In genomic region chr11:101055418-101055817, GRCm38 (mm10) we compare ENCODE assay signal across 16 mouse cellular contexts. TPM values are rescaled to one million over a fixed set of nuclear protein-coding genes. Genes with fewer than 3 reads are reported as not detected.
A peak's percentile ranks its signal among the peaks of the same experiment; 100 is the strongest.
DNase-seq lines count a peak whose midpoint lies in the region; ATAC-seq and TF ChIP-seq lines count a peak whose summit lies in the region.
"Had no signal": no experiment of that assay in that cellular context is flagged by ENCODE, and none has a peak within 500 bp of the region (broad histone marks: within the 10 kb centered on the region; RNA-seq: fewer than 3 reads in every experiment).

No protein-coding gene starts in this region.

- peaks cover 57% of the 10 kb centered on the region for H3K4me1 ChIP-seq in heart, embryonic 10.5 days
- peaks cover 47% of the 10 kb centered on the region for H3K4me1 ChIP-seq in heart, embryonic 11.5 days (ENCODE audit: control insufficient read depth, insufficient read depth, low read length)
- H3K4me1 ChIP-seq in kidney, postnatal 0 days (replicated peaks; ENCODE audit: insufficient read depth, low read length), result peaks cover 7% of the 10 kb centered on the region; the same call in 1 of the 2 replicates
- H3K4me1 ChIP-seq in kidney, embryonic 15.5 days, result peaks cover 34% of the 10 kb centered on the region
- peaks cover 5 to 14% of the 10 kb centered on the region in 2 experiments; a peak in 3 of 4 replicates for H3K4me1 ChIP-seq in ES-E14 (ENCODE audit: control insufficient read depth in 2 of 2, insufficient read depth in 2 of 2, low read length in 2 of 2, poor library complexity in 1 of 2)
- H3K4me1 ChIP-seq: hindbrain, embryonic 12.5 days had no signal

- H3K36me3 ChIP-seq in heart, embryonic 10.5 days, result peaks cover 64% of the 10 kb centered on the region
- H3K36me3 ChIP-seq in heart, embryonic 11.5 days (ENCODE audit: control insufficient read depth, insufficient read depth, low read length), result peaks cover 21% of the 10 kb centered on the region
- H3K36me3 ChIP-seq in kidney, postnatal 0 days (ENCODE audit: insufficient read depth, low read length), result peaks cover 7% of the 10 kb centered on the region
- H3K36me3 ChIP-seq in kidney, embryonic 15.5 days, result peaks cover 41% of the 10 kb centered on the region
- no peaks in the 10 kb centered on the region; the same call in 1 of the 2 replicates for H3K36me3 ChIP-seq in ES-E14 (ENCODE audit: control insufficient read depth, insufficient read depth, low read length, poor library complexity, severe bottlenecking)

- no peak overlapping the region for H3K4me3 ChIP-seq in heart, embryonic 10.5 days
- H3K4me3 ChIP-seq in heart, embryonic 11.5 days (ENCODE audit: low read depth, low read length), result no peak overlapping the region
- no peak overlapping the region for H3K4me3 ChIP-seq in kidney, postnatal 0 days (replicated peaks; ENCODE audit: low read depth, low read length)
- H3K4me3 ChIP-seq in kidney, embryonic 15.5 days (replicated peaks), result no peak overlapping the region
- no peak overlapping the region for H3K4me3 ChIP-seq in ES-E14 (ENCODE audit: insufficient read depth in 1 of 2, low read depth in 1 of 2, low read length in 2 of 2, poor library complexity in 1 of 2, severe bottlenecking in 1 of 2)
- H3K4me3 ChIP-seq: forebrain, embryonic 10.5 days; hindbrain, embryonic 12.5 days; limb, embryonic 10.5 days; neural tube, embryonic 15.5 days had no signal

- no peaks in the 10 kb centered on the region for H3K27me3 ChIP-seq in heart, embryonic 10.5 days (ENCODE audit: insufficient read depth, poor library complexity, severe bottlenecking)
- no peaks in the 10 kb centered on the region for H3K27me3 ChIP-seq in heart, embryonic 11.5 days (ENCODE audit: control insufficient read depth, insufficient read depth, low read length)
- H3K27me3 ChIP-seq in kidney, postnatal 0 days (ENCODE audit: insufficient read depth, low read length), result no peaks in the 10 kb centered on the region
- H3K27me3 ChIP-seq in kidney, embryonic 15.5 days, result no peaks in the 10 kb centered on the region
- H3K27me3 ChIP-seq: hindbrain, embryonic 12.5 days; neural tube, embryonic 15.5 days had no signal

- no peak overlapping the region for H3K4me2 ChIP-seq in heart, embryonic 11.5 days
- H3K4me2 ChIP-seq in kidney, postnatal 0 days (ENCODE audit: low read length), result no peak overlapping the region
- H3K4me2 ChIP-seq in kidney, embryonic 15.5 days, result no peak overlapping the region
- H3K4me2 ChIP-seq: hindbrain, embryonic 12.5 days; neural tube, embryonic 15.5 days had no signal

- in situ Hi-C loops in ES-E14 (cut with MboI; ENCODE audit: low sequenced_read_pairs in 2 of 2, unreplicated experiment in 2 of 2), result loop anchor here in 1 of 2 experiments (5.0 kb wide), 1 partner anchor 73 kb away; no protein-coding TSS in a partner anchor

- no peak for ATAC-seq in heart, embryonic 11.5 days (replicated peaks; ENCODE audit: insufficient number of reproducible peaks, low FRiP score, low TSS enrichment)
- ATAC-seq in kidney, postnatal 0 days (replicated peaks; ENCODE audit: low FRiP score, low read depth), result no peak
- no peak for ATAC-seq in kidney, embryonic 15.5 days (replicated peaks; ENCODE audit: low FRiP score)
- ATAC-seq: CD4-positive, CD25-positive, alpha-beta regulatory T cell, adult 4 months had no signal

- no peak for DNase-seq in heart, embryonic 10.5 days (ENCODE audit: low spot score)
- DNase-seq in kidney, postnatal 0 days (ENCODE audit: low spot score), result no peak
- no peak for DNase-seq in ES-E14 (ENCODE audit: low read depth, low spot score)
- peak; percentile 40 for DNase-seq in lung, postnatal 10 days
- DNase-seq in left cerebral cortex, adult 8-10 months (ENCODE audit: low spot score in 2 of 2), result no peak
- DNase-seq: kidney, adult 11 months; thymus, adult 2 months had no signal

- no peak for TF ChIP-seq CTCF in kidney, postnatal 0 days (IDR thresholded peaks at IDR 0.05; ENCODE audit: low read depth)

- H3K9ac ChIP-seq in heart, embryonic 11.5 days (ENCODE audit: low read depth, low read length), result no peak overlapping the region
- 0 out of 2 replicates have a peak overlapping the region, but pooled peaks have one; percentile 13 for H3K9ac ChIP-seq in kidney, postnatal 0 days (ENCODE audit: low read depth, low read length)
- no peak overlapping the region for H3K9ac ChIP-seq in kidney, embryonic 15.5 days
- H3K9ac ChIP-seq in ES-E14 (ENCODE audit: insufficient read depth, low read depth, low read length, poor library complexity, severe bottlenecking), result peak overlapping the region; percentile 29
- H3K9ac ChIP-seq: hindbrain, embryonic 12.5 days; liver, embryonic 14.5 days; neural tube, embryonic 15.5 days had no signal

- no peaks in the 10 kb centered on the region for H3K9me3 ChIP-seq in heart, embryonic 10.5 days
- H3K9me3 ChIP-seq in heart, embryonic 11.5 days (replicated peaks; ENCODE audit: control insufficient read depth, low read length), result no peaks in the 10 kb centered on the region
- H3K9me3 ChIP-seq in kidney, postnatal 0 days (replicated peaks; ENCODE audit: low read length), result no peaks in the 10 kb centered on the region
- no peaks in the 10 kb centered on the region for H3K9me3 ChIP-seq in kidney, embryonic 15.5 days (replicated peaks)
- H3K9me3 ChIP-seq in ES-E14 (ENCODE audit: control insufficient read depth, insufficient read depth, low read depth, low read length), result no peaks in the 10 kb centered on the region
- H3K9me3 ChIP-seq: forebrain, embryonic 10.5 days; hindbrain, embryonic 12.5 days; limb, embryonic 10.5 days; neural tube, embryonic 15.5 days had no signal

- peak overlapping the region; percentile 71 for H3K27ac ChIP-seq in heart, embryonic 10.5 days
- no peak overlapping the region for H3K27ac ChIP-seq in heart, embryonic 11.5 days (ENCODE audit: low read depth, low read length)
- no peak overlapping the region for H3K27ac ChIP-seq in kidney, postnatal 0 days
- H3K27ac ChIP-seq in kidney, embryonic 15.5 days, result no peak overlapping the region
- H3K27ac ChIP-seq in ES-E14 (ENCODE audit: insufficient read depth, low read depth, low read length, poor library complexity, severe bottlenecking), result no peak overlapping the region
- H3K27ac ChIP-seq: forebrain, embryonic 10.5 days; hindbrain, embryonic 12.5 days; limb, embryonic 10.5 days; liver, embryonic 14.5 days; neural tube, embryonic 15.5 days had no signal

- WGBS in heart, embryonic 10.5 days, result 73% methylated on average over 14 of the region's 14 CpGs
- WGBS in heart, embryonic 11.5 days (ENCODE audit: insufficient replicate concordance), result 74% methylated on average over 14 of the region's 14 CpGs
- 76% methylated on average over 14 of the region's 14 CpGs for WGBS in kidney, postnatal 0 days
- WGBS in kidney, embryonic 15.5 days, result 78% methylated on average over 14 of the region's 14 CpGs

TF ChIP-seq in ES-E14, 5 proteins besides CTCF, POLR2A, EP300 and RAD21:
- TF ChIP-seq ZC3H11A (IDR thresholded peaks at IDR 0.05; ENCODE audit: borderline replicate concordance, low read depth, low read length), result no peak
- no peak for TF ChIP-seq ZNF384 (IDR thresholded peaks at IDR 0.05; ENCODE audit: low read depth, low read length)
- TF ChIP-seq MAFK (IDR thresholded peaks at IDR 0.05; ENCODE audit: insufficient read depth, low read depth, low read length), result no peak
- TF ChIP-seq HCFC1 (IDR thresholded peaks at IDR 0.05; ENCODE audit: borderline replicate concordance, insufficient read depth, low read length), result no peak
- no peak for TF ChIP-seq CHD2 (IDR thresholded peaks at IDR 0.05; ENCODE audit: low read depth, low read length)

RNA-seq across cellular contexts. Expression of gene Naglu, which starts 14.4 kb away (rescaled TPM):
- 13.9 and 15.8 TPM in 2 replicates for polyA plus RNA-seq in heart, embryonic 10.5 days (2016; fragmentation: Nextera tagmentation; extraction: Ambion mirVana)
- polyA plus RNA-seq in heart, embryonic 11.5 days (2014; fragmentation: Nextera tagmentation; extraction: Ambion mirVana), result 9.6 and 13.1 TPM in 2 replicates
- polyA plus RNA-seq in kidney, postnatal 0 days (2015; fragmentation: Nextera tagmentation; extraction: Ambion mirVana), result 26.5 and 28.0 TPM in 2 replicates
- polyA plus RNA-seq in kidney, embryonic 15.5 days (2015; fragmentation: Nextera tagmentation; extraction: Ambion mirVana), result 16.8 TPM in 2 replicates
- 4.7 and 9.2 TPM in 2 replicates for total RNA-seq in ES-E14 (2012; rRNA removed)
- total RNA-seq in left cerebral cortex, adult 8-10 months (2022), result 10 to 100 TPM; 10.4 to 18.5 (median 12.8) TPM

RNA-seq across cellular contexts. Expression of gene Hsd17b1, which starts 22.8 kb away (rescaled TPM):
- polyA plus RNA-seq in heart, embryonic 10.5 days (2016; fragmentation: Nextera tagmentation; extraction: Ambion mirVana), result 0.21 TPM in 1 of 2 replicates, not detected in the other
- 0.11 TPM in 1 of 2 replicates, not detected in the other for polyA plus RNA-seq in heart, embryonic 11.5 days (2014; fragmentation: Nextera tagmentation; extraction: Ambion mirVana)
- polyA plus RNA-seq in kidney, postnatal 0 days (2015; fragmentation: Nextera tagmentation; extraction: Ambion mirVana), result 0.13 and 0.42 TPM in 2 replicates
- 0.19 and 0.24 TPM in 2 replicates for polyA plus RNA-seq in kidney, embryonic 15.5 days (2015; fragmentation: Nextera tagmentation; extraction: Ambion mirVana)
- 2.4 and 3.4 TPM in 2 replicates for total RNA-seq in ES-E14 (2012; rRNA removed)
- 1 to 10 TPM in 1 of 4 experiments, under 1 TPM in 3; 0.46 to 1.8 (median 0.60) TPM for total RNA-seq in left cerebral cortex, adult 8-10 months (2022)
- polyA plus RNA-seq: embryonic facial prominence, embryonic 14.5 days; limb, embryonic 10.5 days had no signal

RNA-seq across cellular contexts. Expression of gene Coasy, which starts 26.9 kb away (rescaled TPM):
- polyA plus RNA-seq in heart, embryonic 10.5 days (2016; fragmentation: Nextera tagmentation; extraction: Ambion mirVana), result 36.5 and 37.0 TPM in 2 replicates
- 29.6 and 34.3 TPM in 2 replicates for polyA plus RNA-seq in heart, embryonic 11.5 days (2014; fragmentation: Nextera tagmentation; extraction: Ambion mirVana)
- 55.3 and 55.9 TPM in 2 replicates for polyA plus RNA-seq in kidney, postnatal 0 days (2015; fragmentation: Nextera tagmentation; extraction: Ambion mirVana)
- polyA plus RNA-seq in kidney, embryonic 15.5 days (2015; fragmentation: Nextera tagmentation; extraction: Ambion mirVana), result 46.3 and 46.7 TPM in 2 replicates
- total RNA-seq in ES-E14 (2012; rRNA removed), result 21.9 and 22.9 TPM in 2 replicates
- 10 to 100 TPM; 20.7 to 26.2 (median 23.7) TPM for total RNA-seq in left cerebral cortex, adult 8-10 months (2022)

RNA-seq across cellular contexts. Expression of gene Mlx, which starts 31.7 kb away (rescaled TPM):
- polyA plus RNA-seq in heart, embryonic 10.5 days (2016; fragmentation: Nextera tagmentation; extraction: Ambion mirVana), result 42.6 and 52.0 TPM in 2 replicates
- 34.5 and 36.0 TPM in 2 replicates for polyA plus RNA-seq in heart, embryonic 11.5 days (2014; fragmentation: Nextera tagmentation; extraction: Ambion mirVana)
- polyA plus RNA-seq in kidney, postnatal 0 days (2015; fragmentation: Nextera tagmentation; extraction: Ambion mirVana), result 45.7 and 46.0 TPM in 2 replicates
- polyA plus RNA-seq in kidney, embryonic 15.5 days (2015; fragmentation: Nextera tagmentation; extraction: Ambion mirVana), result 44.9 and 46.9 TPM in 2 replicates
- 30.7 and 42.0 TPM in 2 replicates for total RNA-seq in ES-E14 (2012; rRNA removed)
- total RNA-seq in left cerebral cortex, adult 8-10 months (2022), result 10 to 100 TPM; 31.1 to 41.9 (median 37.1) TPM

RNA-seq across cellular contexts. Expression of gene Psmc3ip, which starts 39.8 kb away (rescaled TPM):
- 29.6 and 40.8 TPM in 2 replicates for polyA plus RNA-seq in heart, embryonic 10.5 days (2016; fragmentation: Nextera tagmentation; extraction: Ambion mirVana)
- 23.1 and 27.5 TPM in 2 replicates for polyA plus RNA-seq in heart, embryonic 11.5 days (2014; fragmentation: Nextera tagmentation; extraction: Ambion mirVana)
- polyA plus RNA-seq in kidney, postnatal 0 days (2015; fragmentation: Nextera tagmentation; extraction: Ambion mirVana), result 23.2 and 26.4 TPM in 2 replicates
- polyA plus RNA-seq in kidney, embryonic 15.5 days (2015; fragmentation: Nextera tagmentation; extraction: Ambion mirVana), result 37.3 and 38.0 TPM in 2 replicates
- 20.6 and 31.5 TPM in 2 replicates for total RNA-seq in ES-E14 (2012; rRNA removed)
- total RNA-seq in left cerebral cortex, adult 8-10 months (2022), result 1 to 10 TPM; 2.2 to 4.7 (median 3.8) TPM

Comparison
In these comparisons a context has a peak if more than half of its experiments do, and no peak if none do; other contexts are left out.
1. H3K9ac ChIP-seq: peak in kidney, postnatal 0 days (single experiment) and ES-E14 (single experiment); none in heart, embryonic 11.5 days (single experiment) and kidney, embryonic 15.5 days (single experiment).